Mouse (Mus musculus): ENCODE data around the gene Frat2. TPM values are rescaled to one million over a fixed set of nuclear protein-coding genes. Genes with fewer than 3 reads are reported as not detected.

Gene Frat2
- total and polyA plus RNA-seq, 3 experiments = 55.6 to 110 TPM; not detected in 1

GRCm38 (mm10) chr19:41800986-41801741 lies 46.8 kb downstream of the Frat2 start:
- H3K4me1 ChIP-seq (ENCODE audit: control insufficient read depth in 1 of 2, insufficient read depth in 2 of 2, low read length in 2 of 2) = peaks cover 8 to 18% of the 10 kb centered on the region in 2 experiments
- H3K9me3 ChIP-seq (replicated peaks; ENCODE audit: insufficient read depth, low read length) = no peaks in the 10 kb centered on the region
- peak overlapping the region; percentile 67 for H3K27ac ChIP-seq (ENCODE audit: control insufficient read depth, low read depth, low read length)
- no peak for DNase-seq (ENCODE audit: low read depth, low spot score)
- H3K36me3 ChIP-seq (ENCODE audit: control insufficient read depth in 1 of 2, insufficient read depth in 2 of 2, low read length in 2 of 2) = peaks cover 0 to 11% of the 10 kb centered on the region in 2 experiments; a peak in 2 of 4 replicates
- TF ChIP-seq MAX (IDR thresholded peaks at IDR 0.05; ENCODE audit: low read length) (0 out of 2 replicates have a peak, but pooled peaks have one; percentile 3), ZKSCAN1 (IDR thresholded peaks at IDR 0.05; ENCODE audit: low read depth, low read length) (no peak), SIN3A (IDR thresholded peaks at IDR 0.05; ENCODE audit: low read length) (peak; percentile 53), CHD1 (IDR thresholded peaks at IDR 0.05; ENCODE audit: low read depth, low read length) (peak; percentile 94), GATA1 (IDR thresholded peaks at IDR 0.05; ENCODE audit: low read depth, low read length) (0 out of 2 replicates have a peak, but pooled peaks have one; percentile 9), ZMIZ1 (IDR thresholded peaks at IDR 0.05; ENCODE audit: low read depth, low read length) (no peak), MXI1 (IDR thresholded peaks at IDR 0.05; ENCODE audit: low read depth, low read length) (peak; percentile 17; the same call in 1 of the 2 replicates), TBP (IDR thresholded peaks at IDR 0.05; ENCODE audit: low read depth, low read length) (0 out of 2 replicates have a peak, but pooled peaks have one; percentile 28)
- H3K79me2 ChIP-seq (ENCODE audit: control insufficient read depth, insufficient read depth, low read length, poor library complexity) = peaks cover 31% of the 10 kb centered on the region
- peak overlapping the region; percentile 66 to 86 for H3K4me3 ChIP-seq (ENCODE audit: control insufficient read depth in 1 of 2, insufficient read depth in 1 of 2, low read depth in 2 of 2, low read length in 2 of 2)
- peak overlapping the region; percentile 87 for H3K9ac ChIP-seq (ENCODE audit: control insufficient read depth, low read depth, low read length, poor library complexity, severe bottlenecking)
- H3K27me3 ChIP-seq (ENCODE audit: control insufficient read depth in 1 of 2, insufficient read depth in 2 of 2, low read length in 2 of 2) = no peaks in the 10 kb centered on the region

GRCm38 (mm10) chr19:41800451-41800850 lies 47.5 kb downstream of the Frat2 start:
- Histone ChIP-seq H3K4me3 (ENCODE audit: control insufficient read depth in 1 of 2, insufficient read depth in 1 of 2, low read depth in 2 of 2, low read length in 2 of 2) (peak overlapping the region; percentile 66 to 86), H3K36me3 (ENCODE audit: control insufficient read depth in 1 of 2, insufficient read depth in 2 of 2, low read length in 2 of 2) (peaks cover 0 to 13% of the 10 kb centered on the region in 2 experiments; a peak in 2 of 4 replicates), H3K4me1 (ENCODE audit: control insufficient read depth in 1 of 2, insufficient read depth in 2 of 2, low read length in 2 of 2) (peaks cover 8 to 18% of the 10 kb centered on the region in 2 experiments), H3K9me3 (replicated peaks; ENCODE audit: insufficient read depth, low read length) (no peaks in the 10 kb centered on the region), H3K27ac (ENCODE audit: control insufficient read depth, low read depth, low read length) (no peak overlapping the region), H3K27me3 (ENCODE audit: control insufficient read depth in 1 of 2, insufficient read depth in 2 of 2, low read length in 2 of 2) (no peaks in the 10 kb centered on the region), H3K79me2 (ENCODE audit: control insufficient read depth, insufficient read depth, low read length, poor library complexity) (peaks cover 35% of the 10 kb centered on the region), H3K9ac (ENCODE audit: control insufficient read depth, low read depth, low read length, poor library complexity, severe bottlenecking) (peak overlapping the region; percentile 87)
- TF ChIP-seq RCOR1 (IDR thresholded peaks at IDR 0.05; ENCODE audit: low read depth, low read length) = no peak
- TF ChIP-seq RAD21 (IDR thresholded peaks at IDR 0.05; ENCODE audit: low read depth, low read length) = no peak
- TF ChIP-seq USF2 (IDR thresholded peaks at IDR 0.05; ENCODE audit: borderline replicate concordance in 1 of 2, insufficient read depth in 1 of 2, low read depth in 1 of 2, low read length in 2 of 2) = no peak
- no peak for TF ChIP-seq ELF1 (IDR thresholded peaks at IDR 0.05; ENCODE audit: low read depth, low read length)
- no peak for TF ChIP-seq TBP (IDR thresholded peaks at IDR 0.05; ENCODE audit: low read depth, low read length)
- TF ChIP-seq TCF12 (IDR thresholded peaks at IDR 0.05; ENCODE audit: low read depth, low read length) = no peak
- DNase-seq (ENCODE audit: low read depth, low spot score) = no peak

All from MEL (cell line).